ENCODE assay signal across 8 mouse cellular contexts in genomic region chr11:94212489-94212836, GRCm38 (mm10). TPM values are rescaled to one million over a fixed set of nuclear protein-coding genes. Genes with fewer than 3 reads are reported as not detected.
DNase-seq lines count a peak whose midpoint lies in the region; ATAC-seq and TF ChIP-seq lines count a peak whose summit lies in the region.

No protein-coding gene starts in this region.

- H3K36me3 ChIP-seq in lung, embryonic 14.5 days (ENCODE audit: insufficient read depth), result peaks cover 19% of the 10 kb centered on the region
- H3K36me3 ChIP-seq in embryonic facial prominence, embryonic 15.5 days, result peaks cover 10% of the 10 kb centered on the region
- peaks cover 11% of the 10 kb centered on the region; the same call in 1 of the 2 replicates for H3K36me3 ChIP-seq in kidney, embryonic 16.5 days (ENCODE audit: insufficient read depth, low read length)
- peaks cover 14% of the 10 kb centered on the region for H3K36me3 ChIP-seq in neural tube, embryonic 13.5 days

- H3K4me3 ChIP-seq in lung, embryonic 14.5 days (ENCODE audit: low read depth, low read length), result peak overlapping the region; percentile 89
- peak overlapping the region; percentile 97 for H3K4me3 ChIP-seq in embryonic facial prominence, embryonic 15.5 days (replicated peaks)
- H3K4me3 ChIP-seq in kidney, embryonic 16.5 days (ENCODE audit: low read length), result peak overlapping the region; percentile 79
- peak overlapping the region; percentile 85 for H3K4me3 ChIP-seq in neural tube, embryonic 13.5 days

- no peak for DNase-seq in lung, embryonic 14.5 days
- DNase-seq in lung, postnatal 36 days, result no peak
- no peak for DNase-seq in cerebellum, postnatal 36 days
- no peak for DNase-seq in thymus, postnatal 10 days (ENCODE audit: low spot score in 2 of 2)
- DNase-seq in thymus, postnatal 0 days (ENCODE audit: low spot score), result no peak

- 0 out of 2 replicates have a peak, but pooled peaks cover 2% of the 10 kb centered on the region for H3K4me1 ChIP-seq in lung, embryonic 14.5 days (ENCODE audit: insufficient read depth)
- H3K4me1 ChIP-seq in embryonic facial prominence, embryonic 15.5 days, result peaks cover 12% of the 10 kb centered on the region
- peaks cover 16% of the 10 kb centered on the region for H3K4me1 ChIP-seq in kidney, embryonic 16.5 days (ENCODE audit: insufficient read depth, low read length)
- H3K4me1 ChIP-seq in neural tube, embryonic 13.5 days (replicated peaks), result peaks cover 34% of the 10 kb centered on the region

- 0 out of 2 replicates have a peak overlapping the region, but pooled peaks have one; percentile 26 for H3K27ac ChIP-seq in lung, embryonic 14.5 days (ENCODE audit: low read depth)
- peak overlapping the region; percentile 97 for H3K27ac ChIP-seq in embryonic facial prominence, embryonic 15.5 days (replicated peaks)
- peak overlapping the region; percentile 99 for H3K27ac ChIP-seq in kidney, embryonic 16.5 days (ENCODE audit: low read length)
- H3K27ac ChIP-seq in neural tube, embryonic 13.5 days (replicated peaks), result peak overlapping the region; percentile 98

- peak overlapping the region; percentile 79 for H3K4me2 ChIP-seq in lung, embryonic 14.5 days
- H3K4me2 ChIP-seq in embryonic facial prominence, embryonic 15.5 days (replicated peaks), result peak overlapping the region; percentile 53
- H3K4me2 ChIP-seq in kidney, embryonic 16.5 days (replicated peaks; ENCODE audit: low read depth, low read length), result peak overlapping the region; percentile 58
- peak overlapping the region; percentile 66 for H3K4me2 ChIP-seq in neural tube, embryonic 13.5 days

- 2% methylated on average over 7 of the region's 7 CpGs for WGBS in lung, embryonic 14.5 days
- WGBS in embryonic facial prominence, embryonic 15.5 days, result 3% methylated on average over 7 of the region's 7 CpGs
- 1% methylated on average over 7 of the region's 7 CpGs for WGBS in kidney, embryonic 16.5 days
- 1% methylated on average over 7 of the region's 7 CpGs for WGBS in neural tube, embryonic 13.5 days

- no peak for ATAC-seq in lung, embryonic 14.5 days (ENCODE audit: insufficient read depth)
- no peak for ATAC-seq in embryonic facial prominence, embryonic 15.5 days (ENCODE audit: insufficient number of reproducible peaks, low FRiP score, low TSS enrichment, low read depth)
- ATAC-seq in kidney, embryonic 16.5 days (ENCODE audit: low FRiP score, low TSS enrichment), result no peak
- ATAC-seq in neural tube, embryonic 13.5 days (ENCODE audit: low read depth), result no peak

- no peaks in the 10 kb centered on the region for H3K9me3 ChIP-seq in lung, embryonic 14.5 days (ENCODE audit: low read depth, low read length)
- H3K9me3 ChIP-seq in embryonic facial prominence, embryonic 15.5 days (replicated peaks), result no peaks in the 10 kb centered on the region
- H3K9me3 ChIP-seq in kidney, embryonic 16.5 days (ENCODE audit: low read length), result no peaks in the 10 kb centered on the region
- H3K9me3 ChIP-seq in neural tube, embryonic 13.5 days, result no peaks in the 10 kb centered on the region

- peak overlapping the region; percentile 91 for H3K9ac ChIP-seq in lung, embryonic 14.5 days
- H3K9ac ChIP-seq in embryonic facial prominence, embryonic 15.5 days, result peak overlapping the region; percentile 50
- peak overlapping the region; percentile 90 for H3K9ac ChIP-seq in kidney, embryonic 16.5 days (replicated peaks; ENCODE audit: low read length)
- peak overlapping the region; percentile 99 for H3K9ac ChIP-seq in neural tube, embryonic 13.5 days

- TF ChIP-seq CTCF in lung, embryonic 14.5 days (IDR thresholded peaks at IDR 0.05; ENCODE audit: low read depth), result no peak

- no peaks in the 10 kb centered on the region for H3K27me3 ChIP-seq in lung, embryonic 14.5 days (ENCODE audit: insufficient read depth, low read length)
- no peaks in the 10 kb centered on the region for H3K27me3 ChIP-seq in embryonic facial prominence, embryonic 15.5 days
- no peaks in the 10 kb centered on the region for H3K27me3 ChIP-seq in kidney, embryonic 16.5 days (ENCODE audit: insufficient read depth, low read length)
- H3K27me3 ChIP-seq in neural tube, embryonic 13.5 days, result no peaks in the 10 kb centered on the region

RNA-seq across cellular contexts. Expression of gene Tob1, which starts 1.2 kb away (rescaled TPM):
- 18.2 and 19.9 TPM in 2 replicates for polyA plus RNA-seq in lung, embryonic 14.5 days (2014; fragmentation: Nextera tagmentation; extraction: Ambion mirVana)
- 37.8 and 38.1 TPM in 2 replicates for polyA plus RNA-seq in embryonic facial prominence, embryonic 15.5 days (2015; fragmentation: Nextera tagmentation; extraction: Ambion mirVana)
- polyA plus RNA-seq in kidney, embryonic 16.5 days (2015; fragmentation: Nextera tagmentation; extraction: Ambion mirVana), result 31.9 and 36.1 TPM in 2 replicates
- 32.5 and 37.6 TPM in 2 replicates for polyA plus RNA-seq in neural tube, embryonic 13.5 days (2015; fragmentation: Nextera tagmentation; extraction: Ambion mirVana)
- polyA plus RNA-seq in thymus, postnatal 0 days (2015; fragmentation: Nextera tagmentation; extraction: Ambion mirVana), result 21.6 and 23.9 TPM in 2 replicates

RNA-seq across cellular contexts. Expression of gene Wfikkn2, which starts 33.3 kb away (rescaled TPM):
- polyA plus RNA-seq in lung, embryonic 14.5 days (2014; fragmentation: Nextera tagmentation; extraction: Ambion mirVana), result 0.45 and 0.65 TPM in 2 replicates
- polyA plus RNA-seq in embryonic facial prominence, embryonic 15.5 days (2015; fragmentation: Nextera tagmentation; extraction: Ambion mirVana), result 6.5 and 6.8 TPM in 2 replicates
- polyA plus RNA-seq in kidney, embryonic 16.5 days (2015; fragmentation: Nextera tagmentation; extraction: Ambion mirVana), result 2.2 and 3.1 TPM in 2 replicates
- polyA plus RNA-seq in neural tube, embryonic 13.5 days (2015; fragmentation: Nextera tagmentation; extraction: Ambion mirVana), result 3.3 and 5.1 TPM in 2 replicates
- polyA plus RNA-seq in thymus, postnatal 0 days (2015; fragmentation: Nextera tagmentation; extraction: Ambion mirVana), result 17.5 and 19.5 TPM in 2 replicates

Comparison
In these comparisons a context has a peak if more than half of its experiments do, and no peak if none do; other contexts are left out.
1. H3K27ac ChIP-seq: peak in every context shown above with its lines; median percentile 99 in kidney, embryonic 16.5 days; 98 in neural tube, embryonic 13.5 days; 97 in embryonic facial prominence, embryonic 15.5 days; 26 in lung, embryonic 14.5 days.